Mouse (Mus musculus) liver, postnatal 0 days (tissue): ENCODE results near the gene Slc35e4.
A peak's percentile ranks its signal among the peaks of the same experiment; 100 is the strongest.

ENCODE experiments used
- CTCF ChIP-seq: sonication (generic); IDR thresholded peaks from 2 replicates; pipeline ENCODE4 v1.5.1; 2016; ENCODE audit warnings: antibody characterized with exemption, low read depth
- EP300 ChIP-seq: IDR thresholded peaks from 2 replicates; pipeline ENCODE4 v1.6.1; 2016; ENCODE audit warnings: antibody characterized with exemption, low read depth, mild to moderate bottlenecking

- TF ChIP-seq EP300 (peak; percentile 93), CTCF (no peak)
These were observed 49.3 kb upstream of the Slc35e4 start, which contains the start of gene Pes1 for GRCm38 (mm10) chr11:3963610-3964415.
